ENCODE assay signal across 25 mouse cellular contexts in the genomic region with DNA sequence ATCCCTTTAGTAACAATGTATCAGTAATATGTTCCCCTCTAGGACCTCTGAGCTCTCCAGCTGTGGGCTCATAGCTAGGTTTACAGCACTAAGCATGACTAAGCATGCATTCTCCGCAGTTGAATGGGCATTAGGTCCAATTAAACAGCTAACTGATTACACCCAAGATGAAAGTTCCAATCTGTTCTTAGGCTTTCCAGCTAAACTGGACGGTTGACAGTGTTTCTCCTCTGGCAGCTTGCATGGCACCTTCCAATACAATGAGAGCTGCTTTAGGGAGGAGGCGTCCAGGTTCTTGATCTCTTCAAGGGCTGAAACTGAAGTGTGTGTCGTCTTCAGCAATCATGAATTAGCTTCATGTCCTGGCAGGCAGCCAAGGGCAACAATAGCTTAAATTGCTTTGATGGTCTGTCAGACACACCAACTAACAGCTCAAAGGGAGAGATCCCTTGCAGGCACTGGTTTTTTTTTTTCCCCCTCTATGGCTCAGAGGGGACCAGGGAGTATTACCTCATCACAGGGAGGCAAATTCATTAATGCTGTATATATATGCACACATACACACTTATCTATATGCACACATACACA. TPM values are rescaled to one million over a fixed set of nuclear protein-coding genes. Genes with fewer than 3 reads are reported as not detected.
DNase-seq lines count a peak whose midpoint lies in the region; ATAC-seq and TF ChIP-seq lines count a peak whose summit lies in the region.
"Had no signal": no experiment of that assay in that cellular context is flagged by ENCODE, and none has a peak within 500 bp of the region (broad histone marks: within the 10 kb centered on the region; RNA-seq: fewer than 3 reads in every experiment).

No protein-coding gene starts in this region.

- no peak for DNase-seq in kidney, adult 8-10 months
- DNase-seq in midbrain, embryonic 14.5 days = peak; percentile 64
- DNase-seq in brain, embryonic 14.5 days (ENCODE audit: low read depth) = peak; percentile 74
- DNase-seq in retina, postnatal 1 day = peak; percentile 84
- DNase-seq in left cerebral cortex, postnatal 36 days (ENCODE audit: low spot score in 2 of 2) = no peak
- no peak for DNase-seq in gastrocnemius, adult 2 months
- DNase-seq: cerebellum, adult 9-11 months; lung, postnatal 14 days; thymus, adult 2 months had no signal

- no peak overlapping the region for H3K4me2 ChIP-seq in kidney, embryonic 14.5 days (replicated peaks; ENCODE audit: low read depth, low read length)
- H3K4me2 ChIP-seq in midbrain, embryonic 14.5 days (ENCODE audit: low read length) = no peak overlapping the region
- H3K4me2 ChIP-seq in midbrain, embryonic 16.5 days (ENCODE audit: low read length) = no peak overlapping the region
- H3K4me2 ChIP-seq: embryonic facial prominence, embryonic 13.5 days; limb, embryonic 13.5 days; liver, embryonic 15.5 days; midbrain, embryonic 12.5 days; neural tube, embryonic 12.5 days had no signal

- peaks cover 7% of the 10 kb centered on the region; the same call in 1 of the 2 replicates for H3K4me1 ChIP-seq in kidney, embryonic 14.5 days (ENCODE audit: control insufficient read depth, insufficient read depth, low read length)
- H3K4me1 ChIP-seq in midbrain, embryonic 14.5 days (ENCODE audit: control insufficient read depth, insufficient read depth, low read length) = no peaks in the 10 kb centered on the region
- no peaks in the 10 kb centered on the region for H3K4me1 ChIP-seq in midbrain, embryonic 16.5 days (ENCODE audit: control insufficient read depth, insufficient read depth, low read length)
- H3K4me1 ChIP-seq: embryonic facial prominence, embryonic 13.5 days; limb, embryonic 13.5 days; liver, embryonic 15.5 days had no signal

- H3K4me3 ChIP-seq in kidney, embryonic 14.5 days (ENCODE audit: low read length) = no peak overlapping the region
- no peak overlapping the region for H3K4me3 ChIP-seq in midbrain, embryonic 14.5 days (replicated peaks; ENCODE audit: low read depth, low read length)
- H3K4me3 ChIP-seq in midbrain, embryonic 16.5 days (ENCODE audit: low read depth, low read length) = no peak overlapping the region
- H3K4me3 ChIP-seq in gastrocnemius, adult 2 months = no peak overlapping the region
- H3K4me3 ChIP-seq: embryonic facial prominence, embryonic 13.5 days; forebrain, embryonic 10.5 days; hindbrain, embryonic 10.5 days; limb, embryonic 13.5 days; liver, embryonic 15.5 days; midbrain, embryonic 12.5 days; neural tube, embryonic 12.5 days had no signal

- H3K36me3 ChIP-seq in kidney, embryonic 14.5 days (ENCODE audit: control insufficient read depth, insufficient read depth, low read length) = no peaks in the 10 kb centered on the region
- no peaks in the 10 kb centered on the region for H3K36me3 ChIP-seq in midbrain, embryonic 14.5 days (ENCODE audit: control insufficient read depth, insufficient read depth, low read length)
- no peaks in the 10 kb centered on the region for H3K36me3 ChIP-seq in midbrain, embryonic 16.5 days (ENCODE audit: control insufficient read depth, insufficient read depth, low read length)
- H3K36me3 ChIP-seq: embryonic facial prominence, embryonic 13.5 days; forebrain, embryonic 10.5 days; G1E; hindbrain, embryonic 10.5 days; limb, embryonic 13.5 days; liver, embryonic 15.5 days; midbrain, embryonic 12.5 days; neural tube, embryonic 12.5 days had no signal

- no peaks in the 10 kb centered on the region for H3K27me3 ChIP-seq in kidney, embryonic 14.5 days (ENCODE audit: control insufficient read depth, insufficient read depth, low read length)
- no peaks in the 10 kb centered on the region for H3K27me3 ChIP-seq in midbrain, embryonic 14.5 days (ENCODE audit: control insufficient read depth, insufficient read depth, low read length)
- H3K27me3 ChIP-seq in midbrain, embryonic 16.5 days (ENCODE audit: control insufficient read depth, insufficient read depth, low read depth, low read length) = no peaks in the 10 kb centered on the region
- H3K27me3 ChIP-seq: embryonic facial prominence, embryonic 13.5 days; limb, embryonic 13.5 days; liver, embryonic 15.5 days; midbrain, embryonic 12.5 days; neural tube, embryonic 12.5 days had no signal

- no peak overlapping the region for H3K9ac ChIP-seq in kidney, embryonic 14.5 days (ENCODE audit: low read depth, low read length)
- H3K9ac ChIP-seq in midbrain, embryonic 14.5 days (replicated peaks; ENCODE audit: low read length) = no peak overlapping the region
- H3K9ac ChIP-seq in midbrain, embryonic 16.5 days (ENCODE audit: low read depth, low read length) = no peak overlapping the region
- H3K9ac ChIP-seq: embryonic facial prominence, embryonic 13.5 days; limb, embryonic 13.5 days; liver, embryonic 15.5 days; midbrain, embryonic 12.5 days; neural tube, embryonic 12.5 days had no signal

- no peaks in the 10 kb centered on the region for H3K9me3 ChIP-seq in kidney, embryonic 14.5 days (ENCODE audit: control insufficient read depth, low read length)
- no peaks in the 10 kb centered on the region for H3K9me3 ChIP-seq in midbrain, embryonic 14.5 days (ENCODE audit: control insufficient read depth, low read length)
- no peaks in the 10 kb centered on the region for H3K9me3 ChIP-seq in midbrain, embryonic 16.5 days (replicated peaks; ENCODE audit: control insufficient read depth, low read length, poor library complexity, severe bottlenecking)
- H3K9me3 ChIP-seq: embryonic facial prominence, embryonic 13.5 days; forebrain, embryonic 10.5 days; G1E; hindbrain, embryonic 10.5 days; limb, embryonic 13.5 days; liver, embryonic 15.5 days; midbrain, embryonic 12.5 days; neural tube, embryonic 12.5 days had no signal

- 25% methylated on average over 4 of the region's 4 CpGs for WGBS in kidney, embryonic 14.5 days
- 32% methylated on average over 4 of the region's 4 CpGs for WGBS in midbrain, embryonic 14.5 days
- 29% methylated on average over 4 of the region's 4 CpGs for WGBS in midbrain, embryonic 16.5 days

- 0 out of 2 replicates have a peak, but pooled peaks have one; percentile 35 for ATAC-seq in kidney, embryonic 14.5 days (ENCODE audit: low FRiP score, low TSS enrichment)
- ATAC-seq in midbrain, embryonic 14.5 days (ENCODE audit: low FRiP score, low TSS enrichment) = no peak
- ATAC-seq in midbrain, embryonic 16.5 days = no peak
- ATAC-seq: activated CD4-positive, CD25-positive, alpha-beta regulatory T cell, adult 4 months had no signal

- TF ChIP-seq POLR2A in brain, embryonic 14.5 days (IDR thresholded peaks at IDR 0.05; ENCODE audit: borderline replicate concordance, extremely low read depth, insufficient read depth, insufficient read length, poor library complexity, severe bottlenecking) = no peak

- TF ChIP-seq CTCF in brain, embryonic 14.5 days (IDR thresholded peaks at IDR 0.05; ENCODE audit: borderline replicate concordance, extremely low read depth, insufficient read depth, insufficient read length) = no peak
- no peak for TF ChIP-seq CTCF in gastrocnemius, adult 2 months (IDR thresholded peaks at IDR 0.05)

- intact Hi-C loops in left cerebral cortex, postnatal 36 days (cut with DNase I) = no loop called here
- intact Hi-C loops in gastrocnemius, adult 2 months (cut with DNase I) = no loop called here

- no peak overlapping the region for H3K27ac ChIP-seq in kidney, embryonic 14.5 days (ENCODE audit: low read depth, low read length)
- H3K27ac ChIP-seq in midbrain, embryonic 14.5 days (replicated peaks; ENCODE audit: low read depth, low read length) = no peak overlapping the region
- no peak overlapping the region for H3K27ac ChIP-seq in midbrain, embryonic 16.5 days (ENCODE audit: low read length)
- H3K27ac ChIP-seq in gastrocnemius, adult 2 months = no peak overlapping the region
- H3K27ac ChIP-seq: embryonic facial prominence, embryonic 13.5 days; forebrain, embryonic 10.5 days; hindbrain, embryonic 10.5 days; limb, embryonic 13.5 days; liver, embryonic 15.5 days; midbrain, embryonic 12.5 days; neural tube, embryonic 12.5 days had no signal

RNA-seq across cellular contexts. Expression of gene Slc5a4b, which starts 9.5 kb away (rescaled TPM):
- polyA plus RNA-seq in kidney, embryonic 14.5 days (2014; fragmentation: Nextera tagmentation; extraction: Ambion mirVana) = 0.30 TPM in 1 of 2 replicates, not detected in the other
- not detected in 2 replicates for polyA plus RNA-seq in midbrain, embryonic 14.5 days (2014; fragmentation: Nextera tagmentation; extraction: Ambion mirVana)
- not detected in 2 replicates for polyA plus RNA-seq in midbrain, embryonic 16.5 days (2015; fragmentation: Nextera tagmentation; extraction: Ambion mirVana)
- not detected in 2 replicates for polyA plus RNA-seq in brain, embryonic 14.5 days (2012; rRNA removed)
- not detected for total RNA-seq in left cerebral cortex, postnatal 36 days (2021)
- not detected for total RNA-seq in gastrocnemius, adult 2 months (2021)
- total RNA-seq: adrenal gland, postnatal 36 days; G1E; granulocyte monocyte progenitor cell, adult 5-6 weeks had no signal
- polyA plus RNA-seq: activated CD4-positive, CD25-positive, alpha-beta regulatory T cell, adult 4 months; embryonic facial prominence, embryonic 13.5 days; forebrain, embryonic 10.5 days; G1E; heart, embryonic 14.5 days; hindbrain, embryonic 10.5 days; limb, embryonic 13.5 days; midbrain, embryonic 12.5 days; neural tube, embryonic 12.5 days; stomach, embryonic 14.5 days had no signal

RNA-seq across cellular contexts. Expression of gene Slc5a4a, which starts 27.0 kb away (rescaled TPM):
- polyA plus RNA-seq in kidney, embryonic 14.5 days (2014; fragmentation: Nextera tagmentation; extraction: Ambion mirVana) = not detected in 2 replicates
- polyA plus RNA-seq in midbrain, embryonic 14.5 days (2014; fragmentation: Nextera tagmentation; extraction: Ambion mirVana) = 0.13 TPM in 1 of 2 replicates, not detected in the other
- 0.11 and 0.32 TPM in 2 replicates for polyA plus RNA-seq in midbrain, embryonic 16.5 days (2015; fragmentation: Nextera tagmentation; extraction: Ambion mirVana)
- polyA plus RNA-seq in brain, embryonic 14.5 days (2012; rRNA removed) = 0.18 and 0.37 TPM in 2 replicates
- not detected for total RNA-seq in left cerebral cortex, postnatal 36 days (2021)
- not detected for total RNA-seq in gastrocnemius, adult 2 months (2021)
- total RNA-seq: adrenal gland, postnatal 36 days; G1E; granulocyte monocyte progenitor cell, adult 5-6 weeks; layer of hippocampus, postnatal 14 days had no signal
- polyA plus RNA-seq: activated CD4-positive, CD25-positive, alpha-beta regulatory T cell, adult 4 months; embryonic facial prominence, embryonic 13.5 days; forebrain, embryonic 10.5 days; G1E; heart, embryonic 14.5 days; hindbrain, embryonic 10.5 days; limb, embryonic 13.5 days; liver, embryonic 15.5 days; midbrain, embryonic 12.5 days; neural tube, embryonic 12.5 days; stomach, embryonic 14.5 days; thymus, adult 2 months had no signal

Comparison
In these comparisons a context has a peak if more than half of its experiments do, and no peak if none do; other contexts are left out.
1. DNase-seq: peak in midbrain, embryonic 14.5 days (single experiment), brain, embryonic 14.5 days (single experiment) and retina, postnatal 1 day (single experiment); none in kidney, adult 8-10 months (0 of 2), left cerebral cortex, postnatal 36 days (0 of 2) and gastrocnemius, adult 2 months (single experiment).